Mouse (Mus musculus): ENCODE data around the gene Prrt2.

Prrt2 gene

DNA sequence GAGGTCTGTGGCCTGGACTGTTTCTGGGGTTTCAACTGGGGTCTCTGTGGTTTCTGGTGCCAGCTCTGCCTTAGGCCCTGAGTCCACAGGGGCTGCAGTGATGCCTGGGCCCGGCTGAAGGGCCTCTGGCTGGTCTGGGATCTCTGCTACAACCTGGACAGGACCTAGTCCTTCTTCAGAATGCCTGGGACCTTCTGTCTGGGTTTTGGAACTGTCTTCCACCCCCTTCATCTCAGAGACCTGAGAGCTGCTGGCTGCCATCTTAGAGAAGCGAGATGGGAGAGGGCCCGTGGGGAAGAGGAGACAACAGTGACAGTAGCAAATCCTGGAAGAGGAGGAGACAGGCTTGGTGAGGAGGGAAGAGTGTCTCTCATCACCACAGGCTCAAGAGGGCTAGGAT lies 980 bp downstream of the Prrt2 start:
- no peak for DNase-seq (ENCODE audit: low spot score)

DNA sequence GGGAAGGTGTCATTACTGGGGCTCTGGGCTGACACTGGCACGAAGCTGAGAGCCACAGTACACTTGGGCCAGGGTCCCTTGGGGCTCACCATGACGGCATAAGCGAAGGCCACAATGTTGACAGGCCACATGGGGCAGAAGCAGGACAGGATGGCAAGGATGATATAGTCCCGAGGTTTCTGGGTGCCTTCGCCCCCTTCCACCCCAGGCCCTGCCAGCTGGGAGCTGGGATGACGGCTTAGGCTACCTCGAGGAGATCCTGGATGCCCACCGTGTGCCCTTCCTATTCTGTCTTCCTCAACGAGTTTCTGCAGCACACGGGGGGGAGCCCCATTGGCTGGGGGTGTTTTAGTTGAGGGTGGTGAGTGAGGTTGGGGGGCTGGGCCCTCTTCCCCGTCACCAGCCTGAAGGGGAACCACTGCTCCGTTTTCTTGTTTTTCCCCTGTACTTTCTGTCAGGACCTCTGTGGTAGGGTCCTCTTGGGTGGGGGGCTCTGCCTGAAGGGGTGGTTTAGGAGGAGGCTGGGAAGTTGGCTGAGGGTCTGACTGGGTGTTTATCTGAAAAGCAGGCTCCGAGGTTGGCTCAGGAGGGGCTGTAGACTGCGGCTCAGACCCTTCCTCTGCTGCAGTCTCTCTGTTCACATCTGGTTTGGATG lies 1.6 kb downstream of the Prrt2 start:
- no peak for DNase-seq (ENCODE audit: low spot score)

GRCm38 (mm10) chr7:127018416-127019305 lies 2.4 kb downstream of the Prrt2 start:
- DNase-seq (ENCODE audit: low spot score): no peak

DNA sequence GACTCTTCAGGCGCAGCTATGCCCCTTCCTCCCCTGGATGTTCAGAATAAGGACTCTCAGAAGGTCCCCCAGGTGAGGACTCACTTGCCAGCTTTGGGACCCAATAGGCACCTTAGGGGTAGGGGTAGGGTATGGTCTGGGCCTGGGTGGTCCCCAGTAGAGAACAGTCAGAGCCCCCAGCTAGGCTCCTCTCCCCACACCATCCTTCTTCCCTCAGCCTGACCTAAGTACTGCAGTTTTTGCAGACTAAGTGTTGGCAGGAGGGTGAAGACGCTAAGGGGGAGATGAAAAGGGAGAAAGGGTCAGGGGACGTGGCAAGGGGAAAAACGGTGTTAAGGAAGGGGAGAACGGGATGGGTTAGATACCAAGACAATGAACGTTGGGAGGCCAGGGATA lies 3.1 kb downstream of the Prrt2 start:
- no peak for DNase-seq (ENCODE audit: low spot score)

DNA sequence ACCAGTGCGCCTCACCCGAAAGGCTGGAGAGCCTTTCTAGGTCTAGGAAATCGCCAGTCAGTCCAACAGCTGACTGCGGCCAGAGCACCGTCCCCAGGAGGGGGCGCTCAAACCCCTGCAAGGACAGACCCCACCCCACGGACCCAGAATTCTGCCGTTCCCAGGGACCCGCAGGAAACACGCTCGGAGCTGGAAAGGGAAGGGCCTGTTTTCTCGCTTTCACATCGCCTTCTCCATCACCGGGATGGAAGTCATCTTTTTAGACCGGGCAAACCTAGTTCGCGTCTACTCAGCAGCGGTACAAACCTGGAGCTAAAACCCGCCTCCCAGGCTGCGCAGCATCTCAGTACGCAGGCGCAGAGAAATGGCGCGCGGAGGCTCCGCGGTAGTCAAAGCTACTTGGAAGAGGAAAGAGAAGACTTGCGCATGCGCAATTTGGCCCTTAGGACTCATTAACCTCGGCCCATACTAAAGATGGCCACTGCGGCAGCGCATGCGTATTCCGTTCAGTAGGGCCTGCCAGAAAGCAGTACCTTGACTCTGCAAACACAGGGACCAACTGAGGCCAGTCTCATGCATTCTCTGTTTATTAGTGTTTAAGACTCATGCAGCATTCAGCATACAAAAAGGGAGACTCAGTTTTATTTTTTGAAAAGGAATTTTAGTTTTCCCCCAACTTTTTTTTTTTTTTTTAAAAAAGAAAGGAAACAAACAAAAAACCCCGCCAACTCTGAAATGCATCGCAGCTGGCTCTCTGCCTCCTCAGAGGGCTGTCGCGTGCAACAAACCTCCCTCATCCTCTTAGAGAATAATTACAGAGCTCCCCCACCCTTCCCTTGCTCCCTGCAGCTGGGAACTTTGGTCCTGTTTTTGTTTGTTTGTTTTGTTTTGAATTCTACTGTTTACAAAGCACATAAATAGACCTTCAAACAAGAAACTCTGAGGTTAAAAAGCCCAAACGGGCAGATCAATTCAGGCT lies 3.8 kb downstream of the Prrt2 start, which contains the start of gene Pagr1a:
TSS of gene Pagr1a (minus strand) at position 382 of the 979 bp plus-strand sequence.
- peak; percentile 94 for DNase-seq (ENCODE audit: low spot score)

DNA sequence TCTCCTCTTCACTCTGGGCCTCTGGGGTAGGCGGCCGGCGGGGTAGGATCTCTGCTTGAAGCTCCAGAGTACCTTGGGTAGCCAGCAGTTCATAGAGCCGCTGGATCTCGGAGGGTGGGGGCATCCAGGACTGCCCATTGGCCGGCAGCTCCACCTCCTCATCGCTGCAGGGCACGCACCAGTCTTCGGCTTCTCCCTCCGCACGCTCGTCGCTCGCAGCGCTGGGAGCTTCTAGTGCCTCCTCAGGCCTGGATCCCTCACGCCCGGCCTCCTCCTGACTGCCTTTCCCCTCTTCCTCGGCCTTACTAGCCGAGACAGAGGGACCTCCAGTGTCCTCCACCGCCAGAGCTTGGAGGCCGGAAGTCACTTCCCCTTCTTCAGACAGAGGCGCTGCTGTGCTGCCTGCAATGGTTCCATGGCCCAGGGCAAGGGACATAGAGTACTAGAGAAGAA lies 4.5 kb downstream of the Prrt2 start:
- DNase-seq (ENCODE audit: low spot score): peak; percentile 70

GRCm38 (mm10) chr7:127016481-127016485 lies 4.7 kb downstream of the Prrt2 start, which contains the start of gene Pagr1b:
TSS of gene Pagr1b (minus strand) at chr7:127016484.
- no peak for DNase-seq (ENCODE audit: low spot score)

DNA sequence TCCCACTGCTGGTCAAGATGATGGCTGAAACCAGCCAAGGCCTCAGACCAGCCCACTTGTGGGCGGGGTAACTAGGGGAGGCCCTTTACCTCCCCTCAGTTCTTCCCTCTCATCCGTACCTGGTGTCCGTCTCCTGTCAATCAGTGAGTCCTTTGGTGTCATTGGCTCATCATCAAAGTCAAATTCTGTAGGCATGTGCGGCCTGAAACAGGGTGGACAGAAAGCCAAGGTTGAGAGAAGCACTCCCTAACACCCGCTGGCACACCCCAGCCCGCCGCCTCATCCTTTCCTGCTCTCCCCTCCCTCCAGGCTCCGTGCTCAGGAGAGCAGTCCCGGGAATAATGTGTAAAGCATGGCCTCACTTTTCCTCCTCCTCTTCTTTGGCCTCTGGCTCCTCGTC lies 4.9 kb downstream of the Prrt2 start:
- DNase-seq (ENCODE audit: low spot score): no peak

DNA sequence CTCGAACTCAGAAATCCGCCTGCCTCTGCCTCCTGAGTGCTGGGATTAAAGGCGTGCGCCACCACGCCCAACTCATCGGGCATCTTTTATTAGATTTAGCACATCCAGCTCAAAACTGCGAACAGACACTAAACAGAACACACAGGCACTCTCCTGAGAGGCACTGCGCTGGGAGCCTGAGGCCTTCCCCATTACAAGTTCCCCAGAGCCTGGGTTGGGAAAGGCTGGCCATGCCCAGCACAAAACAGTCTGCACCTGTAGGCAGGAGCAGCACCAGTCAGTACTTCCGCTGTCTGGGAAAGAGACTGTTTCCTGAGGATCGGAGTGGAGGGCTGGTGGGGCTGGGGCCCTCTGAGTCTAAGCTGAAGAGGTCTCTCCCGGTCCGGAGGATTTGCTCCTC lies 6.0 kb downstream of the Prrt2 start:
- no peak for DNase-seq (ENCODE audit: low spot score)

DNA sequence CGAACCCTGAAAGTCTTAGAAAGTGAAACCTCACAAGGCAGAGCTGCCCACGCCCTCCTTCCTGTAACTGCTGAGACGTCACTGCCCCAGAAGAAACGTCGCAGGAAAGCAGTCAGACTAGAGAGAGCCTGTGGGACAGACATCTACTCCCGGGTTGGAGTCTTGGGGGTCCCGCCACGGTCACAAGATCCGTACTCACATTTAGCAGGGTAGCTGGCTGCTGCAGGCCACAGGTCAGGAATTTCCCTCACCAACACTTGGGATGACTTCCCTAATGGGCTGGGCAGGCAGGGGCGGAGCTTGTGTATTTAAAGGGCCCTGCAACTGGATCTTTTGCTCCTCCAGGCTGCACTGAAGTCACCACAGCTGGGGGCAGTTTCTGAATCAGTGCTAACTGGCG lies 6.7 kb downstream of the Prrt2 start, which contains the start of gene Mvp:
TSS of gene Mvp (minus strand) at position 302 of the 400 bp plus-strand sequence.
- peak; percentile 61 for DNase-seq (ENCODE audit: low spot score)

GRCm38 (mm10) chr7:127013385-127013784 lies 7.6 kb downstream of the Prrt2 start:
- no peak for DNase-seq (ENCODE audit: low spot score)

GRCm38 (mm10) chr7:127012845-127013244 lies 8.2 kb downstream of the Prrt2 start:
- DNase-seq (ENCODE audit: low spot score): no peak

DNA sequence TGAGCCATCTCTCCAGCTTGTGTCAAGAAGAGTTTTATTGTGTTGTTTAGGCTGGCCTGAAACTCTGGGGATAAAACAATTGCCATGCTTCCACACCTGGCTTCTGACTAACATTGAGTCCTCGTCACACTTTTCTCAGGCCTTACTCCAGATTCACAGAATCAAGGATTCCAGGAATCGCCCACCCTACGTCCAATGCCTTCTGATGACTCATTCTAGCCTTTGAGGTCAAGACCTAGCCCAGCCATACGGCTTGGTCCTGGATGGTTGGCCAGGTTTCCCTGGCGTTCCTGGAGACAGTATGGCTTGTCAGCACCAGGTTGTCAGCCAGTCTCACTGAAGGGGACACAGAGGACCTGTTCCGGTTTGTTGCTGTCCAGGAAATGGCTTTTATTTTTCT lies 8.6 kb downstream of the Prrt2 start:
- DNase-seq (ENCODE audit: low spot score): no peak

GRCm38 (mm10) chr7:127011717-127012116 lies 9.3 kb downstream of the Prrt2 start:
- DNase-seq (ENCODE audit: low spot score): no peak

GRCm38 (mm10) chr7:127011051-127011450 lies 10.0 kb downstream of the Prrt2 start:
- no peak for DNase-seq (ENCODE audit: low spot score)

GRCm38 (mm10) chr7:127009307-127010085 lies 11.5 kb downstream of the Prrt2 start:
- no peak for DNase-seq (ENCODE audit: low spot score)

DNA sequence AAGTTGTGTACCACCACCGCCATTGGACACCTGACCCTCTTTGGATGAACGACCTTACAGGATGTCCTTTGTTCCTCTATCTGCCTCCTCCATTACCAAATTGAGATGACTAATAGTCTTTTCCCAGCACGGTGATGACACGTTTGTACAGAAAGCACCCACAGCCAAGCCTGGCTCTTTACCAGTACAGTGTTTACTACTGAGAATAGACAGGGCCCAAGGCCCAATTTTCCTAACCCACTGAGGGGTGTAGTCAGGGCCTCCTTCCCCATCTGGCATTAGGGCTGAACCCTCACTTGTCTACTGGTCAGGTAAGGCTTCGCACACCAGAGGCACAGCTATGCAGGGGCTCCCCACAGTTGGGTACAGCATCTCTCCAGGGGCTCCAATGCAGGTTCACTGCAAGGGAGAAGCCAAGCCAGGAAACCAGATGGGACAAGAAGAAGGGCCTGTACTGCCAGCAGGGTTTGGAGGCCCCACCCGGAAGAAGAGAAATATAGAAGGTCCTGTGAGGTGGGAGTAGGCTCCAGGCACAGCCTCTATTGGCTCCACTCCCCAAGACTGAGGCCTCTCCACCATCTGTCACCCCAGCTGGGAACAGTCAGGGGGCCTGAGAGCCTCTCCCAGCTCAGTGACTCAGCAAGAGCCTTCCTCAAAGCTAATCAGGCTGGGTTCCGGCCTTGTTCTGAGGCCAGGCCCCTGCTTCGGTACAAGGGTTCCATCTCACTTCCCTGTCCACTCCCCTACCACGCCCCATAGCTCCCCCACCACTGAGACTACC lies 12.6 kb downstream of the Prrt2 start:
- no peak for DNase-seq (ENCODE audit: low spot score)

- DNase-seq (ENCODE audit: low spot score): no peak
Observed at GRCm38 (mm10) chr7:127007313-127008024, 13.5 kb downstream of the Prrt2 start.

DNA sequence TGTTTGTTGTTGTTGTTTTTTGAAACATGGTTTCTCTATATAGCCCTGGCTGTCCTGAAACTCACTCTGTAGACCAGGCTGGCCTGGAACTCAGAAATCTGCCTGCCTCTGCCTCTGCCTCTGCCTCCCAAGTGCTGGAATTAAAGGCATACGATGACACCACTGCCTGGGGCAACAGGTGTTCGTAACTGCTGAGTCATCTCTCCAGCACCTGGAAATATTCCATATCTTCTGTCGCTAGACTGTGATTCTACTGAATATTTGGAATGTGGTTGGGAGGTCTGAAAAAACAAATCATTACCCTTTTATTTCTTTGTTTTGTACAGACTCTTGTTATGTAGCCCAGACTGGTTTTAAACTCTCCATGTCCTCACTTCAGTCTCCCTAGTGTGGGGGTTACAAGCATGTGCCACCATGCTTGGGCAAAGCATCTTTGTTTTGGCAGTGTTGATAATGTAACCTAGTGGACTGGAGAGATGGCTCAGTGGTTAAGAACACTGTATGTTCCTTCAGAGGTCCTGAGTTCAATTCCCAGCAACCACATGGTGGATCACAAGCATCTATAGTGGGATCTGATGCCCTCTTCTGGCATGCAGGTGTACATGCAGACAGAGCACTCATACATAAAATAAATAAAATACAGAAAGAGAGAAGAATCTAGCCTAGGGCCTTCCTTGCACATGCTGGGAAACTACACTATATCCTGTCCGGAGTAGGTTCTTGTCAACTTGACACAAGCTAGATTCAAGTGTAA lies 16.7 kb downstream of the Prrt2 start:
- no peak for DNase-seq (ENCODE audit: low spot score)

DNA sequence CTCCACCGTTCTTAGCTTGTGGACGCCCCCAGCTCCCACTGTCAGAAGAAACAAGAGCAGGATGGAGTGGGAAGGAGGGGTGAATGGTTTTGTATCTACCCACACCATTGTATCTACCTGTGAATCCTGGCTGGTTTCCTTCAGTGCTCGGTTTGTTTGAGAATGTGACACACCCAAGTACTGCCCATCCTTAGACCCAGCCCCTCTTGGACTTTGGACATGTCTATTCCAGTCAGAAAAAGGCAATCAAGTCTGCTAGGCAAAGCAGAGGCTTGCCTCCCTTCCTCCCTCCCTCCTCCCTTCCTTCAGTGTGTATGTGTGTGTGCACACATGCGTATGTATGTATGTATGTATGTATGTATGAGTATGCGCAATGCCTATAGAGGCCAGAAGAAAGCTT lies 17.4 kb downstream of the Prrt2 start:
- no peak for DNase-seq (ENCODE audit: low spot score)

Measured in ovary, postnatal 36 days (tissue).